Mouse (Mus musculus) thymus, adult 2 months (tissue): ENCODE measurements around the gene Gm10192. TPM values are rescaled to one million over a fixed set of nuclear protein-coding genes. Genes with fewer than 3 reads are reported as not detected.

ENCODE experiments used
- DNase-seq: peaks from one replicate; pipeline ENCODE4 v3.0.0; 2021
- H3K27ac ChIP-seq: fragments of 200-500 bp; 2 replicates; pipeline ENCODE4 v1.5.1; 2012; ENCODE audit warnings: low read length, control low read depth; ENCODE audit not compliant: control insufficient read depth, insufficient read depth
- H3K27me3 ChIP-seq: fragments of 200-500 bp; 2 replicates; pipeline ENCODE4 v1.6.1; 2012; ENCODE audit warnings: mild to moderate bottlenecking, low read length, moderate library complexity, mixed read lengths; ENCODE audit not compliant: control insufficient read depth, insufficient read depth
- H3K36me3 ChIP-seq: fragments of 200-500 bp; 2 replicates; pipeline ENCODE4 v1.6.1; 2012; ENCODE audit warnings: mild to moderate bottlenecking, low read length, moderate library complexity; ENCODE audit not compliant: control insufficient read depth, insufficient read depth
- H3K4me1 ChIP-seq: fragments of 200-500 bp; replicated peaks from 2 replicates; pipeline ENCODE4 v1.6.1; 2012; ENCODE audit warnings: low read length; ENCODE audit not compliant: control insufficient read depth, insufficient read depth
- H3K4me3 ChIP-seq: fragments of 200-500 bp; 2 replicates; pipeline ENCODE4 v1.5.1; 2012; ENCODE audit warnings: mild to moderate bottlenecking, low read length, control low read depth, moderate library complexity; ENCODE audit not compliant: control insufficient read depth, insufficient read depth
- CTCF ChIP-seq: fragments of 200-500 bp; IDR thresholded peaks from 2 replicates; pipeline ENCODE4 v1.5.1; 2012; ENCODE audit warnings: mild to moderate bottlenecking, control low read depth, low read length, moderate library complexity, borderline replicate concordance; ENCODE audit not compliant: control insufficient read depth, poor library complexity, insufficient read depth; ENCODE audit errors: extremely low read depth
- POLR2A ChIP-seq: fragments of 200-500 bp; IDR thresholded peaks from 2 replicates; pipeline ENCODE4 v1.6.1; 2012; ENCODE audit warnings: mild to moderate bottlenecking, low read length, control low read depth, moderate library complexity; ENCODE audit not compliant: control insufficient read depth, poor library complexity, insufficient read depth; ENCODE audit errors: extremely low read depth
- WGBS: fragments of 180-500 bp; shearing (Covaris S2); methylation state at CpG from one replicate; pipeline ENCODE4 v1.1.7; 2018; 5-methylcytosine and 5-hydroxymethylcytosine counted together
- polyA plus RNA-seq: library from polyadenylated mRNA; depleted of rRNA; stranded (reverse); fragments of >200 nt; gene quantifications from 2 replicates; pipeline ENCODE4 v1.2.3, GENCODE M21; 2012

Gm10192 gene
- polyA plus RNA-seq, 1 experiment = not detected

GRCm38 (mm10) chr4:97192601-97193000, 9.6 kb upstream of the Gm10192 start:
- no peak for TF ChIP-seq POLR2A
- TF ChIP-seq CTCF = no peak
- H3K36me3 ChIP-seq = no peaks in the 10 kb centered on the region
- H3K27ac ChIP-seq = no peak overlapping the region
- WGBS = 92% methylated on average over 2 of the region's 2 CpGs
- no peaks in the 10 kb centered on the region for H3K27me3 ChIP-seq
- H3K4me1 ChIP-seq = no peaks in the 10 kb centered on the region
- no peak for DNase-seq
- no peak overlapping the region for H3K4me3 ChIP-seq

- no peak for DNase-seq
- Histone ChIP-seq H3K4me1 (no peaks in the 10 kb centered on the region), H3K27ac (no peak overlapping the region), H3K4me3 (no peak overlapping the region), H3K36me3 (no peaks in the 10 kb centered on the region), H3K27me3 (no peaks in the 10 kb centered on the region)
- TF ChIP-seq POLR2A (no peak), CTCF (no peak)
- WGBS = 89% methylated on average over 2 of the region's 2 CpGs
Observed at GRCm38 (mm10) chr4:97180396-97180795, 2.6 kb downstream of the Gm10192 start.

- H3K36me3 ChIP-seq = no peaks in the 10 kb centered on the region
- 89% methylated on average over 10 of the region's 10 CpGs for WGBS
- no peaks in the 10 kb centered on the region for H3K4me1 ChIP-seq
- TF ChIP-seq POLR2A (no peak), CTCF (no peak)
- DNase-seq = no peak
- H3K4me3 ChIP-seq = no peak overlapping the region
- H3K27me3 ChIP-seq = no peaks in the 10 kb centered on the region
- no peak overlapping the region for H3K27ac ChIP-seq
Observed at GRCm38 (mm10) chr4:97156841-97157345, 26.1 kb downstream of the Gm10192 start.

- Histone ChIP-seq H3K4me1 (no peaks in the 10 kb centered on the region), H3K4me3 (no peak overlapping the region), H3K36me3 (no peaks in the 10 kb centered on the region), H3K27ac (no peak overlapping the region), H3K27me3 (no peaks in the 10 kb centered on the region)
- 85% methylated on average over 3 of the region's 3 CpGs for WGBS
- no peak for TF ChIP-seq POLR2A
- no peak for TF ChIP-seq CTCF
- no peak for DNase-seq
Observed at GRCm38 (mm10) chr4:97156084-97156483, 26.9 kb downstream of the Gm10192 start.

- no peak for DNase-seq
- no peaks in the 10 kb centered on the region for H3K36me3 ChIP-seq
- no peaks in the 10 kb centered on the region for H3K4me1 ChIP-seq
- TF ChIP-seq POLR2A = no peak
- no peak for TF ChIP-seq CTCF
- H3K27me3 ChIP-seq = no peaks in the 10 kb centered on the region
- no peak overlapping the region for H3K4me3 ChIP-seq
- H3K27ac ChIP-seq = no peak overlapping the region
Observed at GRCm38 (mm10) chr4:97153554-97153953, 29.4 kb downstream of the Gm10192 start.

- 94% methylated on average over 2 of the region's 2 CpGs for WGBS
Observed at GRCm38 (mm10) chr4:97142484-97142883, 40.5 kb downstream of the Gm10192 start.

More at GRCm38 (mm10) chr4:97142484-97142883, 40.5 kb downstream of the Gm10192 start:
- no peaks in the 10 kb centered on the region for H3K27me3 ChIP-seq
- H3K4me3 ChIP-seq = no peak overlapping the region
- H3K4me1 ChIP-seq = no peaks in the 10 kb centered on the region
- no peak for TF ChIP-seq CTCF
- no peak for TF ChIP-seq POLR2A
- H3K36me3 ChIP-seq = no peaks in the 10 kb centered on the region
- H3K27ac ChIP-seq = no peak overlapping the region
- DNase-seq = no peak
